Mouse (Mus musculus) heart, embryonic 10.5 days (tissue): ENCODE data around the gene 9930104L06Rik. TPM values are rescaled to one million over a fixed set of nuclear protein-coding genes. Genes with fewer than 3 reads are reported as not detected.

Experiments used
- DNase-seq: peaks from one replicate; pipeline ENCODE4 v3.0.0-alpha.2; 2017; ENCODE audit warnings: low spot score
- H3K27ac ChIP-seq: fragments of 300-500 bp; sonication (generic); 2 replicates; pipeline ENCODE4 v1.5.1; 2016; ENCODE audit warnings: mild to moderate bottlenecking
- H3K27me3 ChIP-seq: fragments of 300-500 bp; sonication (generic); 2 replicates; pipeline ENCODE4 v1.6.1; 2016; ENCODE audit warnings: mild to moderate bottlenecking; ENCODE audit not compliant: poor library complexity, insufficient read depth, severe bottlenecking
- H3K36me3 ChIP-seq: fragments of 300-500 bp; sonication (generic); 2 replicates; pipeline ENCODE4 v1.6.1; 2016; ENCODE audit warnings: mild to moderate bottlenecking, moderate library complexity
- H3K4me1 ChIP-seq: fragments of 300-500 bp; sonication (generic); 2 replicates; pipeline ENCODE4 v1.6.1; 2016; ENCODE audit warnings: mild to moderate bottlenecking
- H3K4me3 ChIP-seq: fragments of 300-500 bp; sonication (generic); 2 replicates; pipeline ENCODE4 v1.5.1; 2016; ENCODE audit warnings: mild to moderate bottlenecking, moderate library complexity
- H3K9me3 ChIP-seq: fragments of 300-500 bp; sonication (generic); 2 replicates; pipeline ENCODE4 v1.6.1; 2016; ENCODE audit warnings: mild to moderate bottlenecking, moderate library complexity
- WGBS: fragments of 180-500 bp; shearing (Covaris S2); methylation state at CpG from one replicate; pipeline ENCODE4 v1.1.7; 2016; 5-methylcytosine and 5-hydroxymethylcytosine counted together
- polyA plus RNA-seq: library from polyadenylated mRNA; unstranded; fragments of >200 nt; fragmentation: Nextera tagmentation; extraction: Ambion mirVana; gene quantifications from 2 replicates; pipeline ENCODE4 v1.2.1, GENCODE M21; 2016

9930104L06Rik gene
- polyA plus RNA-seq, 1 experiment from 2014 or later = 11.6 TPM

- Histone ChIP-seq H3K4me1 (peaks cover 9% of the 10 kb centered on the region), H3K4me3 (no peak overlapping the region), H3K27me3 (peaks cover 59% of the 10 kb centered on the region), H3K36me3 (no peaks in the 10 kb centered on the region), H3K9me3 (no peaks in the 10 kb centered on the region), H3K27ac (no peak overlapping the region; the same call in 1 of the 2 replicates)
- no peak for DNase-seq
- WGBS = 73% methylated on average over 7 of the region's 7 CpGs
Observed at GRCm38 (mm10) chr4:124969219-124969848, 32.5 kb downstream of the 9930104L06Rik start.

DNA sequence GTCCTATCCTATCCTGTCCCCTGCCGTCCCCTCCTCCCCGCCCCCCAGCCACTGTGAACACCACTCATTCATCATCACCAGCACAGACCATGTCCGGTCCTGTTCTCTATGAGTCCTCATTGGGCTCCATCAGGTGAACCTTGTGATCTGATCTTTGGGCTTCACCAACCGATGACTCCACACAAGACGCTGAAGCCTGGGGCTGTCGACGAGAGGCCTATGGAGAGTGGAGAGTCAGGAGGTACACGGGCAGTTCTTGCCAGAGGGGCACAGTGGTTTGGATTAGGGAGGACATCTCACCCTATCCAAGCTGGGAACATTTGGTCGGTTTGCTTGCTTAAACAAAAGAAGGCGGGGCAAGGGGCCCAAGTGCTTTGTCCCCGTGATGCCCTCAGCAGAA is 33.3 kb downstream of the 9930104L06Rik start:
- no peak for DNase-seq
- WGBS = 66% methylated on average over 11 of the region's 11 CpGs
- H3K4me1 ChIP-seq = peaks cover 5% of the 10 kb centered on the region
- no peaks in the 10 kb centered on the region for H3K9me3 ChIP-seq
- no peak overlapping the region for H3K27ac ChIP-seq
- no peaks in the 10 kb centered on the region for H3K36me3 ChIP-seq
- peaks cover 58% of the 10 kb centered on the region for H3K27me3 ChIP-seq
- no peak overlapping the region for H3K4me3 ChIP-seq

- H3K4me1 ChIP-seq = peaks cover under 1% of the 10 kb centered on the region; the same call in 1 of the 2 replicates
- WGBS = 49% methylated on average over 5 of the region's 5 CpGs
- H3K4me3 ChIP-seq = no peak overlapping the region
- H3K27me3 ChIP-seq = peaks cover 57% of the 10 kb centered on the region
- H3K27ac ChIP-seq = no peak overlapping the region
- H3K36me3 ChIP-seq = no peaks in the 10 kb centered on the region
- DNase-seq = no peak
- no peaks in the 10 kb centered on the region for H3K9me3 ChIP-seq
Observed at GRCm38 (mm10) chr4:124970677-124971076, 33.8 kb downstream of the 9930104L06Rik start.

DNA sequence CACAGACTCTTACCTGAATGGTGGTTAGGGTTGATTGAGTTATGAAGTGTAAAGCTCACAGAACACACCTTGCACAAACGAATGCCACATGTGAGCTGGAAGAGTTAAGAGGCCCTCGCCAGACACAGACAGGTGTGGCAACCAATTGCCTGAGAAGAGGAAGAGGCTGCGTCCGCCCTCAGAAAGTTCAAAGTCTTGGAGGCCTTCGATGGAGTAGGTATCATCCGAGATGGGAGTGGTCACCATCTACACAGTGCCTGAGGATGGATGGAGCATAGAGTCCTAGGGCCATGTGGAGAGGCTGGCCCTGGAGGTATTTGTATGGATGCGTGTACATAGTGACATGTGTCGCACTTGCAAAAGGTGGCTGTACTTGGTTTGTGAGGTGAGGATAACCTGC is 34.2 kb downstream of the 9930104L06Rik start:
- Histone ChIP-seq H3K9me3 (no peaks in the 10 kb centered on the region), H3K27ac (no peak overlapping the region), H3K36me3 (no peaks in the 10 kb centered on the region), H3K4me1 (no peaks in the 10 kb centered on the region; the same call in 1 of the 2 replicates), H3K4me3 (no peak overlapping the region), H3K27me3 (peaks cover 62% of the 10 kb centered on the region)
- WGBS = 82% methylated on average over 8 of the region's 8 CpGs
- no peak for DNase-seq

GRCm38 (mm10) chr4:124972316-124972715 is 35.5 kb downstream of the 9930104L06Rik start:
- no peak for DNase-seq
- Histone ChIP-seq H3K27ac (no peak overlapping the region), H3K4me3 (no peak overlapping the region), H3K36me3 (no peaks in the 10 kb centered on the region), H3K9me3 (no peaks in the 10 kb centered on the region), H3K27me3 (peaks cover 62% of the 10 kb centered on the region), H3K4me1 (no peaks in the 10 kb centered on the region; the same call in 1 of the 2 replicates)
- 41% methylated on average over 9 of the region's 9 CpGs for WGBS

DNA sequence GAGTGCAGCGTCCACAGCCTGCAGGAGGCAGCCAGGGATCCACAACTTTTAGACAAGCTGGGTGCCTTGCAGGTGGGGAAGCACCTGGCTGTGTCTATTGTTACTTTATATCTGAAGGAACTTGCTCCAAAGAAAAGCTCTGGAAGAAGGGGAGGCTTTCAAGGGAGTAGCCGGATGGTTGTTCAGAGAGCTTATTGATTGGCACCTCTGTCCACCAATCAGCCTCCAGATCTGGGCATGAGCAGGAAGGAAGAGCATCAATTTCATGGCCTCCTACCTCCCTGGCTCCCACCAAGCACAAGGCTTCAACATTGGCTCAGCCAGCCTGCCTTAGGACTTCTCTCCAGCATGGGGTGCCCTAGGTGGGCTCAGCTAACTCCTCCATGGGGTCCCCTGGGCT is 36.4 kb downstream of the 9930104L06Rik start:
- Histone ChIP-seq H3K9me3 (no peaks in the 10 kb centered on the region), H3K4me1 (no peaks in the 10 kb centered on the region; the same call in 1 of the 2 replicates), H3K27ac (no peak overlapping the region), H3K27me3 (peaks cover 59% of the 10 kb centered on the region), H3K4me3 (no peak overlapping the region), H3K36me3 (no peaks in the 10 kb centered on the region)
- whole genome bisulfite sequencing = 66% methylated on average over 2 of the region's 2 CpGs
- no peak for DNase-seq

GRCm38 (mm10) chr4:124978201-124978600 is 41.4 kb downstream of the 9930104L06Rik start:
- no peaks in the 10 kb centered on the region for H3K4me1 ChIP-seq
- no peak overlapping the region for H3K27ac ChIP-seq
- no peak for DNase-seq
- 20% methylated on average over 5 of the region's 5 CpGs for WGBS
- no peaks in the 10 kb centered on the region for H3K36me3 ChIP-seq
- H3K27me3 ChIP-seq = peaks cover 68% of the 10 kb centered on the region
- no peaks in the 10 kb centered on the region for H3K9me3 ChIP-seq
- H3K4me3 ChIP-seq = no peak overlapping the region

- no peak overlapping the region for H3K27ac ChIP-seq
- no peaks in the 10 kb centered on the region for H3K36me3 ChIP-seq
- H3K9me3 ChIP-seq = no peaks in the 10 kb centered on the region
- 21% methylated on average over 9 of the region's 9 CpGs for WGBS
- no peak overlapping the region for H3K4me3 ChIP-seq
- peaks cover 29% of the 10 kb centered on the region for H3K4me1 ChIP-seq
- DNase-seq = no peak
- peaks cover 92% of the 10 kb centered on the region for H3K27me3 ChIP-seq
Observed at GRCm38 (mm10) chr4:124983893-124984526, 47.2 kb downstream of the 9930104L06Rik start.

GRCm38 (mm10) chr4:124984871-124985670 is 48.2 kb downstream of the 9930104L06Rik start:
- WGBS = 11% methylated on average over 18 of the region's 18 CpGs
- Histone ChIP-seq H3K9me3 (no peaks in the 10 kb centered on the region), H3K27ac (no peak overlapping the region), H3K27me3 (peaks cover 95% of the 10 kb centered on the region), H3K36me3 (no peaks in the 10 kb centered on the region), H3K4me1 (peaks cover 40% of the 10 kb centered on the region), H3K4me3 (peak overlapping the region; percentile 62)
- DNase-seq = no peak

- Histone ChIP-seq H3K36me3 (no peaks in the 10 kb centered on the region), H3K9me3 (no peaks in the 10 kb centered on the region), H3K4me1 (peaks cover 49% of the 10 kb centered on the region), H3K4me3 (peak within 1 kb of the TSS; percentile 62), H3K27me3 (peaks cover 99% of the 10 kb centered on the region), H3K27ac (peak within 1 kb of the TSS; percentile 73)
- 1% methylated on average over 59 of the region's 62 CpGs for whole genome bisulfite sequencing
- no peak for DNase-seq
Observed at GRCm38 (mm10) chr4:124985671-124986602, 49.1 kb downstream of the 9930104L06Rik start, which contains the start of gene Rspo1. Gene Rspo1, plus strand, starts transcription at chr4:124986430.

DNA sequence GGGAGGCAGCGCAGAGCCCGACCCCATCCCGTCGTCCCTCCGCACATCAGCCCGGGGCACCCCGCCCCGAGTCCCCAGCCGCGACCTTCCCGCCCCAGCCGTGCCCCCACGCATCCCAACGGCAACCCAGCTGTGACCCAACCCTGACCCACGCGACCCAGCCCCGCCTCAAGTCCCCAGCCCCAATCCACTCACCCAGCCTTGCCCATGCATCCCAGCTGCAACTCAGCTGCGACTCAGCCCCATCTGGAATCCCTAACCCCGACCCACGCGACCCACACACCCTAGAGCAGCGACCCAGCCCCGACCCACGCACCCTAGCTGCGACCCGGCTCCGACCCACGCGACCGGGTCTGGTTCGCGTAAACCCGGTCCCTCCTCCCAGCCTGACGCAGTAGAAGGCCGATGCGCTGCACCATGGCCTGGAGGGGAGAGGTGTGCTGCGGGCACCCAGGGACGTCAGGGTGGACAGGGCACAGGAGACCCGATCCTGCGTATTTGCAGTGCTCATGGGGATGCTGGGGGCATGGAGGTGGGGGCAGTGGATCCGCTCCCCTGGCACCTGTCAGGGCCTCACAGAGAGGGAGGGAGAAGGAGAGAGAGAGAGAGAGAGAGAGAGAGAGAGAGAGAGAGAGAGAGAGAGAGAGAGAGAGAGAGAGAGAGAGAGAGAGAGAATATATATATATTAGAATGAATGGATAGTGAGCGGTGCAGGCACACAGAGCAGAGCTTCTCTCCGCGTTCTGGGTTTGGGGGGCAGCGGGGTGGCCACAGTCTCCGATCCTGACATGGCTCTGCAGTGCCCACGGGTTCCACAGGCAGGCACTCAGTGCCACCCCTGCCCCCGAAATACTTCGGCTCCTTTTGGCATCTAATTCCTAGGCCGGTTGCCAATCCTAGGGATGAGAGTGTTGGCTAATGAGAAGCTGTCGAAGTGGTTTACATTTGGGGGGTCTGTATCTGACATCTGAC is 50.2 kb downstream of the 9930104L06Rik start:
- H3K9me3 ChIP-seq = no peaks in the 10 kb centered on the region
- H3K36me3 ChIP-seq = no peaks in the 10 kb centered on the region
- DNase-seq = no peak
- H3K27me3 ChIP-seq = peaks cover 98% of the 10 kb centered on the region
- H3K27ac ChIP-seq = peak overlapping the region; percentile 73
- 4% methylated on average over 51 of the region's 51 CpGs for WGBS
- H3K4me1 ChIP-seq = peaks cover 57% of the 10 kb centered on the region
- H3K4me3 ChIP-seq = peak overlapping the region; percentile 62
